Mouse (Mus musculus): ENCODE measurements at regions not wholly inside any gene's neighbourhood (a gene's known extent, or its start where the extent isn't known, plus 50 kb on each side); places are given as distances from the start of the nearest gene placed in this dataset.
A peak's percentile ranks its signal among the peaks of the same experiment; 100 is the strongest.

- no peak for DNase-seq
These were observed 106.4 kb downstream of the Vapb start for GRCm38 (mm10) chr2:173843671-173844070.

GRCm38 (mm10) chr2:173844524-173844923 lies 107.2 kb downstream of the Vapb start:
- DNase-seq = no peak

GRCm38 (mm10) chr2:173845155-173846029 lies 108.1 kb downstream of the Vapb start:
- peak; percentile 41 for DNase-seq

GRCm38 (mm10) chr2:173851054-173851453 lies 113.7 kb downstream of the Vapb start:
- peak; percentile 24 for DNase-seq

- no peak for DNase-seq
These were observed 116.9 kb downstream of the Vapb start for GRCm38 (mm10) chr2:173854172-173854723.

- DNase-seq = no peak
These were observed 117.5 kb downstream of the Vapb start for GRCm38 (mm10) chr2:173854846-173855245.

- DNase-seq = no peak
These were observed 118.0 kb downstream of the Vapb start for GRCm38 (mm10) chr2:173855296-173855695.

- DNase-seq = no peak
These were observed 119.7 kb downstream of the Vapb start for GRCm38 (mm10) chr2:173857006-173857405.

GRCm38 (mm10) chr2:173873048-173873447 lies 135.7 kb downstream of the Vapb start:
- no peak for DNase-seq

Measured in kidney, adult 11 months (tissue).